Mouse (Mus musculus): Measurements from ENCODE around the gene Mlec. TPM values are rescaled to one million over a fixed set of nuclear protein-coding genes. Genes with fewer than 3 reads are reported as not detected.
"Not testable (repeated sequence)": the region's sequence is repeated elsewhere in the genome, so short reads cannot be mapped to it uniquely, and the experiment has no call there.

Gene Mlec
- total RNA-seq, 2 experiments from 2014 or later, result 81.5 to 82.4 TPM

- DNase-seq, result no peak
Observed at GRCm38 (mm10) chr5:115127421-115128179, 30.4 kb downstream of the Mlec start.

GRCm38 (mm10) chr5:115126578-115127312 is 31.2 kb downstream of the Mlec start:
- DNase-seq, result no peak

- DNase-seq, result peak; percentile 87 to 89
Observed at GRCm38 (mm10) chr5:115125211-115125871, 32.6 kb downstream of the Mlec start.

- DNase-seq, result no peak
Observed at GRCm38 (mm10) chr5:115124690-115125089, 33.3 kb downstream of the Mlec start.

- DNase-seq, result peak in 1 of 2 experiments; percentile 22
Observed at GRCm38 (mm10) chr5:115120978-115121377, 37.0 kb downstream of the Mlec start.

GRCm38 (mm10) chr5:115118961-115119570 is 38.9 kb downstream of the Mlec start, which contains the start of gene Acads:
Gene Acads, minus strand, starts transcription at chr5:115119346.
- peak; percentile 88 to 93 for DNase-seq

GRCm38 (mm10) chr5:115117467-115117866 is 40.5 kb downstream of the Mlec start:
- DNase-seq, result no peak

- no peak for DNase-seq
Observed at GRCm38 (mm10) chr5:115116426-115116825, 41.6 kb downstream of the Mlec start.

- no peak for DNase-seq
Observed at GRCm38 (mm10) chr5:115114501-115114900, 43.5 kb downstream of the Mlec start.

- no peak for DNase-seq
Observed at GRCm38 (mm10) chr5:115113244-115113643, 44.7 kb downstream of the Mlec start.

- no peak for DNase-seq
Observed at GRCm38 (mm10) chr5:115111156-115111555, 46.8 kb downstream of the Mlec start.

GRCm38 (mm10) chr5:115103253-115103652 is 54.7 kb downstream of the Mlec start:
- not testable (repeated sequence) for DNase-seq

GRCm38 (mm10) chr5:115102231-115102630 is 55.7 kb downstream of the Mlec start:
- DNase-seq, result no peak

GRCm38 (mm10) chr5:115100473-115100872 is 57.5 kb downstream of the Mlec start:
- DNase-seq, result no peak

GRCm38 (mm10) chr5:115099991-115100390 is 58.0 kb downstream of the Mlec start:
- no peak for DNase-seq

- no peak for DNase-seq
Observed at GRCm38 (mm10) chr5:115099530-115099929, 58.4 kb downstream of the Mlec start.

- no peak for DNase-seq
Observed at GRCm38 (mm10) chr5:115098195-115098594, 59.8 kb downstream of the Mlec start, which contains the start of gene Gm10401. Gene Gm10401, minus strand, starts transcription at chr5:115098295.

Other genes with a start within 250 kb of the Mlec start
- gene Oasl1, start 234.9 kb downstream of the Mlec start, total RNA-seq (2021), result under 1 TPM; 0.39 to 0.82 TPM
- 10 to 100 TPM; 25.3 to 28.0 TPM for gene 2210016L21Rik, start 216.0 kb downstream of the Mlec start, total RNA-seq (2021)
- not detected for gene Hnf1a, start 187.1 kb downstream of the Mlec start, total RNA-seq (2021)
- gene Sppl3, start 147.0 kb downstream of the Mlec start, total RNA-seq (2021), result 10 to 100 TPM; 30.1 to 32.2 TPM
- not detected for gene Gm10401, start 59.9 kb downstream of the Mlec start, total RNA-seq (2021)
- gene Acads, start 38.8 kb downstream of the Mlec start, total RNA-seq (2021), result 100 to 1,000 TPM; 230 to 252 TPM
- gene Unc119b, start 23.2 kb downstream of the Mlec start, total RNA-seq (2021), result 10 to 100 TPM; 19.3 to 20.2 TPM
- 1 to 10 TPM; 1.8 to 2.0 TPM for gene Cabp1, start 36.2 kb upstream of the Mlec start, total RNA-seq (2021)
- gene Pop5, start 77.7 kb upstream of the Mlec start, total RNA-seq (2021), result 10 to 100 TPM; 35.6 to 37.4 TPM
- 100 to 1,000 TPM; 373 to 434 TPM for gene Rnf10, start 114.7 kb upstream of the Mlec start, total RNA-seq (2021)
- gene Coq5, start 121.5 kb upstream of the Mlec start, total RNA-seq (2021), result 100 to 1,000 TPM; 150 to 174 TPM
- 10 to 100 TPM; 95.3 to 98.8 TPM for gene Dynll1, start 142.8 kb upstream of the Mlec start, total RNA-seq (2021)
- 10 to 100 TPM; 18.2 to 19.2 TPM for gene Srsf9, start 169.0 kb upstream of the Mlec start, total RNA-seq (2021)
- 10 to 100 TPM; 17.2 to 18.0 TPM for gene Gatc, start 183.0 kb upstream of the Mlec start, total RNA-seq (2021)
- 10 to 100 TPM; 26.9 to 28.4 TPM for gene Triap1, start 183.0 kb upstream of the Mlec start, total RNA-seq (2021)
- 100 to 1,000 TPM; 273 to 280 TPM for gene Cox6a1, start 190.8 kb upstream of the Mlec start, total RNA-seq (2021)